Mouse (Mus musculus): ENCODE measurements around the gene Uqcc3. TPM values are rescaled to one million over a fixed set of nuclear protein-coding genes. Genes with fewer than 3 reads are reported as not detected.

Uqcc3 gene
- 39.9 and 41.9 TPM in 2 replicates for total RNA-seq (2015)
- total RNA-seq (2017): 58.1 and 75.6 TPM in 2 replicates

DNA sequence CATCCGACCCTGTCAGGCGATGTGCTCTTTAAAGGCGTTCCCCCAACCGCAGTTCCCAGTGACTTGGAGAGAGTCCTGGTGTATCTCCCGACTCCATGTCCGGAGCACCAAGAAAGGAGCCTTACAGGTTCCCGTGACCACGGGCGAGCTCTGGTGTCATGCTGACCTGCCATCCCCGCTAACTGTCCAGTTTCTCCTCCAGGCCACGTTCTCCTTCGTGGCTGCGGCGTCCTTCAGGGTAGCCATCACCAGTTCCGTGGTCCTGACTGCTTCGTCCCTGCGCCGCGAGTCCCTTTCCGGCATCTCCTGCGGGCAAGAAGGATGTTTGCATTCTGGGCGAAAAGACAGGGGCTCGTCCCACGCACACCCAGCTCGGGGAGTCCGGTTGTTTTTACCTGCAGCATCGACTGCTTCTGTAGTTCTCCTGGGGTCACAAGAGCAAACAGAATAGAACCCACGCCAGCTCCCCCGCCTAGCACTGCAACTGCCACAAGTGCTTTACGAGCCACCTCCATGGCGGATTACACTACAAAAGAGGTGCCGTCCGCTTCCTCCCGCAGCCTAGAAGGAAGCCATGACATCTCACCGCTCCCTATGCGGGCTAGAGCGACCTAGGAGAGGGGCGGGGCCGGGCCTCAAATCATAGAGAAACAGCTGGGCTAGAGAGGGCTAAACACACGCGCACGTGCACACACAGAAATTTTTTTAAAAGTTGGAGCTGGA is at the start of gene Uqcc3:
TSS of gene Uqcc3 (minus strand) at position 613 of the 723 bp plus-strand sequence.
- peak; percentile 99 for ATAC-seq (ENCODE audit: poor library complexity, severe bottlenecking)

DNA sequence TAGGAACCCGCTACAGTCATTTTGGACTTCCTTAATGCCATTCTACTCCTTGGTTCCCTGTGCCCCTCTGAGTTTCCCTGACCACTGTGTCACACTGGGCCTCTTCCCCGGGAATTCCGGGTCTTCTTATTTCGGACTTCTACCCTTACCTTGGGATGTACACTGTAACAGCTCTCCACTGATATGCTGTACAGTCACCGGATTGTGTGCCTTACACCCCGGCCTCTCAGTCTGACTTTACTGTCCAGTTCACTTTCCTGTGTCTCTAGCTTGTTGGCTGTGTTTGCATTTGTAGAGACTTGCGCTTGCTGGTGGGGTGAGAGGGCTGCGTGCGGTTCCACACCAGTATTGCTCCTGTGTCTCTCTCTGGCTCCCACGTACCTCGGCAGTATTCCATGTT is 49.4 kb upstream of the Uqcc3 start:
- ATAC-seq (ENCODE audit: poor library complexity, severe bottlenecking): no peak

DNA sequence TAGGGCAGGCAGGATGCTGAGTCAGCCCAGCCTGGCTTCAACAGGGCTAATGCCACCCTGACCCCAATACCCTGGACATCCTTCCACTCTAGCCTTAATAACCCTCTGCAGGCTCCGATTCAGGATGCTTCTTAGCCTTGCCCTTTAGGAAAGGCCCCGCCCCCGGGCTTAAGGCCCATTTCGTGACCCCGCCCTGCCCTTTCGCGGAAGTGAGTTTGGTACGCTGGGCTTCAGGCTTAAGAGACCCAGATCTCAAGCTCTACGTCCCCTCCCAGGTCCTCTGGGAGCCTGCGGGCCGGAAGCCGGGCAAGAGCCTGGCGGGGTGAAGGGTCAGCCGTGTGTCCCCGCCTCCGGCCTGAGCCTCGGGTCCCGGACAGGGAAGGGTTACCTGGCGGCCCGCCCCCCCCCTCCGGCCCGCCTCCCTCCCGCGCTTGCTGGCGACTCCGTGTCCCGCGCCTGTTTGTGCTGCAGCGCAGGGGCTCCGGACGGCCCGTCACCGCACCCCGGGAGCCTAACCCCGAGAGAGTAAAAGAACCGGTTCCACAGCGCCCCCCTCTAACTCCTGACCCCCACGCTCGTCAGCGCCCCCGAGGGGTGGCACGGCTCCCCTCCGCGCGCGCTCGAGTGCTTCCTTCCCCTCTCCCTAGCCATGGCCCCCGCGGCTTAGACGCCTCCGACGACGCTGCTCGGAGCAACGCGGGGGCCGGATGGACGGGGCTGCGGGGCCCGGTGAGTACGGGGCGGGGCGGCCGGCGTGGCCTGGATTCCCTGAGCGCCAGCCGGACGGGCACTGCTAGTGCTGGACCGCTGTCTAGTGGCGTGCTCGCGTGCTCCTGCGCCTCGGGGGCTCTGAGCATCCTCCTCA is 48.7 kb upstream of the Uqcc3 start, which contains the start of the genes Rom1 and Eml3:
TSS of gene Rom1 (minus strand) at position 133 of the 865 bp plus-strand sequence.
TSS of gene Eml3 (plus strand) at position 329 of the 865 bp plus-strand sequence.
- ATAC-seq (ENCODE audit: poor library complexity, severe bottlenecking): peak; percentile 85

DNA sequence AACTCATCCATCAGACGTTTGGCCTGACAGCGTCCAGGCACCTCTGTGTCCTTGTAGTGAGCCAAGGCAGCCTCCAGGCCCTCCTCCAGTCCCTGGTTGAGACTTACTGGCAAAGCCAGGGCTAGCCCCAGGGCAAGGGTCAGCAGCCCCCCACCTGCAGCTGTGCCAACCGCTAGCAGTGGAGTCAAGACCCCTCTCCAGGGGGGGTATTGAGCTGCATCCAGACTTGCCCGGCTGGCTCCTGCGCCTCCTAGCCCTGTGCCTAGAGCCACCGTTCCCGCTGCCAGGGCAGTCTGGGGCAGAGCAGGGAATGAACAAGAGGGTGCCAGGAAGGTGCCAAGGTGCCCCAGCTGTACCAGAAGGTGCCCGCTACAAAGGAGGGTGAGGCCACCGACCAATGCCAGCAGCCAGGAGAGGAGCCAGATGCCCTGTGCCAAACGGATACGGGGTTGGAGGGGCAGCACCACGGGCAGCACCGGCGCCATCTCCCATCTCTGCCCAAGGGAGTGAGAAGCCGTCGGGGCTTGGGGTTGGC is 48.0 kb upstream of the Uqcc3 start:
- no peak; the same call in 1 of the 2 replicates for ATAC-seq (ENCODE audit: poor library complexity, severe bottlenecking)

DNA sequence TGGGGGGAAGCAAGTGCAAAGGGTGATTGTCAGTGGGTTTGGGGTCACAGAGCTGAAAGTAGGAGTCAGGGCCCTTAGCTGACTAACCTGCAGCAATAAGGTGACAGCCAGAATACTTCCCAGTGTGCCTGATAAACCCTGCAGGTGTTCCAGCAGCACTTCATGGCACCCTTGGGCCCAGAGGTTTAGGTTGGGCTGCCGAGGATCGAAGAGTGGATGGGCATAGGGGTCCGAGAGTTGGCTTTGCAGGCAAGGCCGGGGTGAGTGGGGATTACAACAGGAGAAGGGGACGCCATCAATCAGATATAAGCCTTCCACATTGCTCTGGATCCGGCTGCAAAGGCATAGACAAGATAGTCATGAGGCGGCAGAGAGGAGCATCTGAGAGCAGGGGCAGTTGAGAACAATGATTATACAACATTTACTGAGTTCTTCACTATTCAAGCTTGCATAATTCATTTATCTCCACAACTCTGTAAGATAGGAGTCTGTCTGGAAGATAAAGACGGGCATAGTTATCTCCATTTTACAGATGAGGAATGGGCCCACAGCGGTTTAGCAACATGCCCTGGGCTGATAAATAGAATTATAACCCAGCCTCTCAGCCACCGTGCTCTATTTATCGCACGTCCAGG is 47.3 kb upstream of the Uqcc3 start:
- ATAC-seq (ENCODE audit: poor library complexity, severe bottlenecking): no peak

DNA sequence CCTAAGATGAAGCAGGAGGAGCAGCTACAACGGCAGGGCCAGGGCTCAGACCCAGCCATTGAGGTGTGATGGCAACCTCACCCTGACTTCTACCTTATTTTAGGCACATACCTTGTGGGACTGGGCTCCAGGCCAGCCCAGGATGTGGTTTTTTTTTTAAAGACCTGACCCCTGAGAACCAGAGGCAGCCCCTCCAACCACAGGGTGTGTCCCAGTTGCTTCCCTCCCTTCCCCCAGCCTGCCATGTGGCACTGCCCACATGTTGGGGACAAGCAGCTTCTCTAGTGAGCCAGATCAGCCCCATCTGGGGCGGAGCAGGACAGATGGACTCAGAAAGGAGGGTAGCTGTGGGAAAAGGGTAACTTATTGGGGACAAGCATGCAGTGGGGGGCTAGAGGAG is 46.0 kb upstream of the Uqcc3 start:
- ATAC-seq (ENCODE audit: poor library complexity, severe bottlenecking): peak; percentile 16; the same call in 1 of the 2 replicates

DNA sequence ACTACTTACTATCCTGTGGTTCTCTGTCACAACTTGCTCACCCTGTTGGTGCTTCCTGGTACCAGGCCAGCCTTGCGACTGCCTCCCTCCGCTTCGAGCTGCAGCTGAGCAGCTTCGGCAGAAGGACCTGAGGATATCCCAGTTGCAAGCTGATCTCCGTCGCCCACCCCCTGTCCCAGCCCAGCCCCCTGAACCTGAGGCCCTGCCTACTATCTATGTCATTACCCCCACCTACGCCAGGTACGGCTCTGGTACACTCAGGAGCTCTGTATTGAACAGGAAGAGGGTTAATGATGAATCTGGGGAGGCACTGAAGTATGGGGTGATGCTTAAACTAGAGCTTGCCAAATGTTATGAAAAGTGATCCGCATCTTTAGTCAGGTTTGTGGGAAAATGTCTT is 41.0 kb upstream of the Uqcc3 start:
- no peak for ATAC-seq (ENCODE audit: poor library complexity, severe bottlenecking)

DNA sequence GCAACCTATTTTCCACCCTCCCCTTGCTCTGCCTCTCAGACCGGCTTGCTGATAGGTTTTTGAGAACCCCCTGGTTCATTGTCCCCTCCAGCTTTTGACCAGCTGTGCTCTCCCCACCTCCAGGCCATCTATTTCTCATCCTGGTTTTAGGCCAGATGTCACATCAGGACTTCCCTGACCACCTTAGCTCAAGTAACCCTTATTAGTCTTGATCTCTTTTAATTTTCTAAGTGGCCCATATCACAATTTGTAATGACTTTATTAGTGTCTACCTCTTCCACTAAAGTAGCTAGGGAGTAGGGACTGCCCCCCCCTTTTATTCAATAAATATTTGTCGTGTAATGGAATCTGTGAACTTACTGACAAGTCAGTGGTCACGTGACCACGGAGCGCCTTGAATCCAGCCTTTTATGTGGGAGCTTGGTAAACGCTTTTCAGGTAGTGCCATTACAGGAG is 40.1 kb upstream of the Uqcc3 start:
- 0 out of 2 replicates have a peak, but pooled peaks have one; percentile 2 for ATAC-seq (ENCODE audit: poor library complexity, severe bottlenecking)

DNA sequence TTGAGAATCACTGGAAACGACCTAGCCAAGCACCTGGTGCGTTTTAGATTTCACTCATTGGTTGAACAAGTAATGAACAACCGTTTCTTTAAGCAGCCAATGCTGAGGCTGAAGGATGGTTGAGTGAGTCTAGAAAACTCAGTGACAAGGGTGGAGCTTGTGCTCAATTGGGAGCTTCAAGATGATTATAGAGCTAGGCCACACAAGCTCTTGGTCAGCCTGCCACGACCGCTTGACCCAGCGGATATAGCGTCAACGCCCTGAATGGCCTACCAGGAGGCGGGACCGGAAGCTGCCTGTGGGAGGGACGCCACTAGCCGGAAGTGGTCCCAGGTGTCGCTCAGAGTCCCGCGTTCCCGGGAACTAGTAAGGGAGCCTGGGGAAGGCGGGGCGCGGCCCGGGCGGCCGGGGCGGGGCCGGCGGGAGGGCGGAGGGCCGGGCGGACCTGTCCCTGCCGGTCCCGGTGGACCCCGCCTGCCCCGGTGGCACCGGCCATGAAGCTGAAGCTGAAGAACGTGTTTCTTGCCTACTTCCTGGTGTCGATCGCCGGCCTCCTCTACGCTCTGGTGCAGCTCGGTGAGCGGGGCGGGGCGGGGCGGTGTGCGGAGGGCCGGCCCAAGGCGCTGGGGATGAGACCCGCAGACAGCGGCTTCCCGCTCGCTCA is 39.5 kb upstream of the Uqcc3 start, which contains the start of gene B3gat3:
TSS of gene B3gat3 (plus strand) at position 302 of the 664 bp plus-strand sequence.
- ATAC-seq (ENCODE audit: poor library complexity, severe bottlenecking): peak; percentile 97

DNA sequence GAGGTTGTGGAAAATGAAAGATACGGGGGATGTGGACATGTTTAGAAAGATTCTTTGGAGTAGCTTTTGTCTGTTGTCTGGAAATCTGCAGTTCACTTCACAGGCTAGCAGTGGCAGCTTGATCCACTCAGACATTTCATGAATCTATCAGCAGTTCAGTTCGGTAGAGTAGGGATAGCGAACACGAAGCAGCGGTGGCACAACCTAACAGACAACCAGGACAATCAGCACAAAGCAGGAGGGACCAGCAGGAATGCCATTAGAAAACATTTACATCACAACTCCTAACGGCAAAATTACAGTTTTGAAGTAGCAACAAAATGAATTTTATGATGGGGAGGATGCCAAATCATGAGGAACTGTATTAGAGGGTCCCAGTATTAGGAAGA is 39.0 kb upstream of the Uqcc3 start:
- ATAC-seq (ENCODE audit: poor library complexity, severe bottlenecking): no peak

DNA sequence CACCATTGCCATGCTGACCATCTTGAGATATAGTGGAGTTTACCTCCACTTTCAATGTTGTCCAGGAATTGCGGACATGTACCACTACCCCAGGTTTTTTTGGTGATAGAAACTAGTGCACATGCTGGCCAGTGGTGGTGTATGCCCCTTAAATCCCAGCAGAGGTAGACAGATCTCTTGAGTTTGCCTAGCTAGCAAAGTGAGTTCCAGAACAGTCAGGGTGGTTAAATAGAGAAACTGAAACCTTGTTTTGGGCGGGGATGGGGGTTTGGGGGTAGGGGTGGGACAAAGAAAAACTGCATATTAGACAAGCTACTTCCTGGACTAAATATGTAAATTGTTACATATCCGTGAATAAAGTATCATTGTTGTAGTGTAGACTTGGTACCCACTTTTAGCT is 38.3 kb upstream of the Uqcc3 start:
- no peak for ATAC-seq (ENCODE audit: poor library complexity, severe bottlenecking)

DNA sequence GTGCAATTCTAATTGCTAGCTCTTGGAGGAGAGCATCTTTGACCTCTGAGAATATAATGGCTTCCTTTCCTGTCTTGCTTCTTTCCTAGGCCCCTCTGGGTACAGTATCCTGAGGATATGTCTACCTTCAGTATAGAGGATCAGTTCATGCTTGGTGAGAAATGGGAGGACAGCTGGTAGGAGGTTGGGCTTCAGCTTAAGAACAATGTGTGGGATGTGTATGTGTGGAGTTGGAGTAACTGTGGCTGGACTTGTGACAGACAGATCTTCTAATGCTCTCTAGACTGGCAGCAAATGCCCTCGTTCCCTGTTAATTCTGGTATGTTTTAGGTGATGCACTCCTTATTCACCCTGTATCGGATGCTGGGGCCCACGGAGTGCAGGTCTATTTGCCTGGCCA is 33.5 kb upstream of the Uqcc3 start:
- no peak for ATAC-seq (ENCODE audit: poor library complexity, severe bottlenecking)

DNA sequence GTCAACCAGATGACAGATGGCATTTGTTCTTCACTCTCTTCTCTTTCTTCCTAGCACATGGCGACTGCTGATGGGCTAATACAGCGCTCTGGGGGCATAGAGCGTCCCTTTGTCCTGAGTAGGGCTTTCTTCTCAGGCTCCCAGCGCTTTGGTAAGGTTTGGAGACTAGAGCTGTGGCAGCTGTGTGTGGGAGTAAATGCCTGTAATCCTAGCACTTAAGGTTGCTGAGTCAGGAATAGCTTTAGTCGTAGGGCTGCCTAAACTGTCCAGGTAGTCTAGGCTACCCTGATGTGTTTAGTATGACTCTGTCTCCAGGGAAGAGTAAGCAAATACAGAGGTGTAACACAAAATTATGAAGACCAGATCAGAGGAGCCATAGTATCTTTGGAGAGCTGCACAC is 31.1 kb upstream of the Uqcc3 start:
- no peak for ATAC-seq (ENCODE audit: poor library complexity, severe bottlenecking)

DNA sequence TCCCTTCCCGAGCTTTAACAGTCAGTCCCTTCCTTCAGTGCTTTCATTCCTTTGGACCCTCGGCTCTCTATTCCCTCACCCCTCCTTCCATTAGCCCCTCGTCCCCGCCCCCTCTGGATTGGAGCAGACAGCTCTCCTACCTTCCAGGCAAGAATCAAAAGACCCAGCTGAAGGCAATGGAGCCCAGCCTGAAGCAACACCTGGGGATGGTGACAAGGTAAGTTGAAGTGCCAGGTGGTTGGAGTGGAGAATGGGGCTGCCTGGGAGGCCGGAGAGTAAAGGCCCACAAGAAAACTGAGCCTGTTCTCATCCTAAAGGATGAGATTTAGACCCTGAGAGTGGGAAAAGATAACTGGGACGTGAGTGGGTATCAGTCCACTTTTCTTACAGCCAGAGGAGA is 27.8 kb upstream of the Uqcc3 start:
- no peak for ATAC-seq (ENCODE audit: poor library complexity, severe bottlenecking)

DNA sequence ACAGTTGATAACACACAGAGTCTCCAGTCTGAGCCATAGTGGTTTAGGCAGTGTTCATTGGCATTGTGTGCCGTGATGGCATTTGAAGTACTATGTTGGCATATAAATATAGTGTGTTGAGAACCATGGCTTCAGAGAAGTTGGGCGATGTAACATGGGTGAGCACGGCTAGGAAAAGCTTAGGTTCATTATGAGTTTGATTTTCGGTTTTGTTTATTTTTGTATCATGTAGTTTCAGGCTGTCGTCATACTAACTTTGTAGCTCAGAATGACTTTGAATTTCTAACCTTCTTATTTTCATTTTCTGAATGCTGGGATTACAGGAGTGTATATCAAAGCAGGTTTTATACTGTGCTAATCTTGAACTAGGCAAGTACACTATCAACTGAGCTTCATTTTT is 22.7 kb upstream of the Uqcc3 start:
- no peak for ATAC-seq (ENCODE audit: poor library complexity, severe bottlenecking)

DNA sequence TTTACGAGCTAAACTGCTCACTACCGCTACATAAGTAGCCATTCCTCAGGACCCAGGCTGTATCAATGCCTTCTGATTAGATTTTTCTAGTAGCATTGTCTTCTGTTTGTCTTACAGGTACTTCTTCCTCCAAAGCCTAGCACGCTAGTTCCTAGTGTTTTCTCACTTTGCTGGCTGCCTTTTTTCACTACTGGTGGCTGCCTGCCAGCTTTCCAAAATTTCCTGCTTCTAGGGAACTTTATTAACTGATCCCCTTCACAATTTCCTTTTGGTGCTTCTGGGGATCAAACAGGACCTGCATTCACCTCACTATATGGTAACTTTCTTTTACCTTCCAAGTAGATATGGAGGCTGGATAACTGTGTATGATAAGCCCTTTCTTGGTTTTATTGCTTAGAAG is 18.4 kb upstream of the Uqcc3 start:
- no peak for ATAC-seq (ENCODE audit: poor library complexity, severe bottlenecking)

DNA sequence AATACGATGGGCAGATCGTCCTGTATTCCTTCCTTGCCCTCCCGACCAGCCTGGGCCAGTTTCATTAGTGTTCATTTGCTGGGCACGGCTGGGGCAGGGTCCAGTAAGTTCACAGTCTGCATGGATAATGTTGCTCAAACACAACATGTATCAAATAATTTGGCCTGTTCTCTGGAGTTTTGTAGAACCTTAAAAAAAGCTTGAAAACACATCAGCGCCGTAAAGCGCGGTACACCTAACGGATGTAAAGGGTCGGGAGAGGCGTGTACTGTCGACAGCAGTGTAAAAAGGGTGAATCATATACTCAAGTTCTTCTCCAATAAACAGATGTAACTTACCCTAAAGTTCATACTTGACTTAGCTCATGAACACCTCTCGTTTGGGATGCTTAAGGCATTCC is 17.9 kb upstream of the Uqcc3 start:
- no peak for ATAC-seq (ENCODE audit: poor library complexity, severe bottlenecking)

DNA sequence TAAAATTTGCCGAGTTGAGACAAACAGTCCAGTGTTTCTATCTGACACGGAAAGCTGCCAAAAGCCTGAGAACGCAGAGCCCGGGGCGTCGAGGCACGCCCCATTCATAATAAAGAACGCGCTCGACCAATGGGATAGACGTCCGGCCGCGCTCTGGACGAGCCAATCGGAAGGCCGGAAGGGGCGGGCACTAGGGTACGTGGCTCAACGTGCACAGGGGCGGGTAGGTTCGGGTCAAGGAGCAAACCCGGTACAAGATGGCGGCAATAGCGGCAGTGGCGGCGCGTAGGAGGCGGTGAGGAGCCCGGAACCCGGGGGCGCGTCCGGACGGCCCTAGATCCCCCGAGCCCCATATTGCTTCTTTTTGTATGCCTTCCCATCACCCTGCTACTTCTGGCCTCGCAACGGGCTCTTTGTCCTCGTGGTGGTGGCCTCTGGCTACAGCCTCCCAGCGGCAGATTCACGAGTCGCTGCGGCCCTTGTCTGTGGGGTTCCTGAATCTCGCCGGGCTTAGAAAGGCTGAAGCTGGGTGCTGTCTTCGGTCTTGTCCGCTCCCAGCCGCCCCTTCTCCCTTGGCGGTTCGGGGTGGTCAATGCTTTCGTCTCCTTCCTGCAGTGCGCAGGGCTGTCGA is 17.3 kb upstream of the Uqcc3 start, which contains the start of gene Ganab:
TSS of gene Ganab (plus strand) at position 207 of the 631 bp plus-strand sequence.
- peak; percentile 99 for ATAC-seq (ENCODE audit: poor library complexity, severe bottlenecking)

DNA sequence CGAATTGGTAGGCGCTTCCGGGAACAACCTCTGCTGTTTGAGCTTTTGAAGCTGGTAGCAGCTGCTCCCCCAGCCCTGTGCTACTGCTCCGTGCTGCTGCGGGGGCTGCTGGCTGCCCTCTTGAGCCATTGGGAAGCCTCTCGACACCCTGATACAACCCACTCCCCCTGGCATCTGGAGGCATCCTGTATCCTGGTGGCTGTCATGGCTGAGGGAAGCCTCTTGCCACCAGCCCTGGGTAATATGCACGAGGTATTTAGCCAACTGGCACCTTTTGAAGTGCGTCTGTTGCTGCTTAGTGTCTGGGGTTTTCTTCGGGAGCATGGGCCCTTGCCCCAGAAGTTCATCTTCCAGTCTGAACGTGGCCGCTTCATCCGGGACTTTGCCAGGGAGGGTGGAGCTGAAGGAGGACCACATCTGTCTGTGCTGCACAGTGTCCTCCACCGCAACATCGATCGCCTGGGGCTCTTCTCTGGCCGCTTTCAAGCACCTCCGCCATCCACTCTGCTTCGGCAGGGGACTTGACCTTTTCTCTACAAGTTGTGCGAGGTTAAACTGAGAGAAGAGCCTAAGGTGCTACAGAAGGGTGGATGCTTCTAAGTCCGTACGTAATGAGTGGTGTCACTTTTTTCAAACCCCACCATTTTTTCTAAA is 16.6 kb upstream of the Uqcc3 start:
- ATAC-seq (ENCODE audit: poor library complexity, severe bottlenecking): 0 out of 2 replicates have a peak, but pooled peaks have one; percentile 0
